Mouse (Mus musculus): Measurements from ENCODE around the gene Ccdc33. TPM values are rescaled to one million over a fixed set of nuclear protein-coding genes. Genes with fewer than 3 reads are reported as not detected.

Ccdc33 gene
- total RNA-seq, 2 experiments from 2014 or later: not detected

DNA sequence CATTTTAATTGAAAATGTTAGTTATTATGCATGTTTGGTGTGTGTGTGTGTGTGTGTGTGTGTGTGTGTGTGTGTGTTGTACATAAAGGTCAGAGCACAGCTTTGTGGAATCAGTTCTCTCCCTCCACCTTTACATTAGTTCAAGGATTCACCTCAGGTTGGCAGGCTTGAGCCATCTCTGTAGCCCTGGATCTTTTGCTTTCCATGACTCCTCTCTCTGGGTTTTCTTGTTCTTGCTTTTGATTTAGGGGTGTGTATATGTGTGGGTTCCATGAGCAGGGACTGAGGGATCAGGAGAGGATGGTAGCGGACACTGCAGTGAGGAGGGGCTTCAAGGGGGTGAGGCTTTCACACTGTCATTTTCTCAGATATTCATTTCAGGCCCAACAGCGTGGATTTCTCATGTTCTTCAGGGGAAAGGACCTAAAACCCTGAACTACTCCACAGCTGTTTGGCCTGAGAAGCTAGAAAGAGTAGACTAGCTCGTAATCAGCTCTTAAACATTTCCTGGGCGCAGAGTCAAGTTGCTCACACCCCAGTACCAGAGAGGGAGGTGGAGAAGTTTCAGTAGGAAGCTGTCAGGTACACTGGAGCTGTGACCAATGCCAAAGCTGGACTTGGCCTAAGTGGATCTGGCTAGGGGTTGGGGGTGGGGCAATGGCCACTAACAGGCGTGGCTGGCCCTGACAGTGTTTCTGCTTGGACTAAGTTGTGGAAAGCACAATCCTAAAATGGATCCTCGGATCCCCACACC lies 52.5 kb downstream of the Ccdc33 start:
- peak; percentile 55 for DNase-seq
- no peak overlapping the region for H3K4me3 ChIP-seq
- intact Hi-C loops (cut with DNase I): no loop called here
- TF ChIP-seq CTCF (IDR thresholded peaks at IDR 0.05): no peak
- no peak overlapping the region for H3K27ac ChIP-seq

DNA sequence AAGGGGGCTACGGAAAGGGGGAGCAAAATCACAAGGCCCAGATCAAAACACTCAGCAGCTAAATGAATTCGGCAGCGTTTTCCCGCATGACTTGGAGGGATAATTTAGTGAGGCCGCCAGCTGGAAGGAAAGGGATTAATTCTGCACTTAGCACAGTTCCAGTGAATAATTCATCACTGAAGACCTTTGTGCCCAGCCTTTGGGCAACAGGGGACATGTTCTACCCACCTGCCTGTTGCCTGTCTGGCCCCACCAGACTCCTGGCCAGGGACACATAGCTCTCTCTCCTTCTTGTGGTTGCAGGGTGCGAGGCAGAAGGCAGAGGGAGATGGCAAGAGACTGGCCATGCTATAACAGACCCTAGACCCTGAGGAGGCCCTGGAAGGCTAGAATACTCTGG lies 53.1 kb downstream of the Ccdc33 start:
- intact Hi-C loops (cut with DNase I): no loop called here
- Histone ChIP-seq H3K4me3 (no peak overlapping the region), H3K27ac (no peak overlapping the region)
- DNase-seq: no peak
- no peak for TF ChIP-seq CTCF (IDR thresholded peaks at IDR 0.05)

DNA sequence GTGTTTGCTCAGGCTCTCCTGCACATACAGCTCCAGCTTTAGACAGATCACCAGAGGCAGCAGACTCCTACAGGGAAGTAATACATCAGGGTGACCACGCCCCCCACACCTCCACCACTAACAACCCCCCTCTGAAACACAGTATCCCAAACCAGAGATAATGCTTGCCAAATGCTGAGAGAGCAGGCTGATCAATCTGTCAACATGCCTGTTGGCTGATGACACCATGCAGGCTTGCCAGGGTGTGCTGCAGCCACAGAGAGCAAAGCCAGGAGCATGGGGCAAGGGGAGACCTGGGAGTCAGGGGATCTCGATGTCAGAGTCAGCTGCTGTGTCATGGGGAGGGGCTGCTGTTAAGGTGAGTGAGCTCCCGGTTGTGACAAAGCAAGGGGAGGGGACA lies 55.1 kb downstream of the Ccdc33 start, which contains the start of gene Stra6:
Gene Stra6 (plus strand): TSS at position 258 of the 400 bp plus-strand sequence.
- intact Hi-C loops (cut with DNase I): no loop called here
- Histone ChIP-seq H3K4me3 (no peak within 1 kb of the TSS), H3K27ac (no peak within 1 kb of the TSS)
- DNase-seq: no peak
- TF ChIP-seq CTCF (IDR thresholded peaks at IDR 0.05): no peak

DNA sequence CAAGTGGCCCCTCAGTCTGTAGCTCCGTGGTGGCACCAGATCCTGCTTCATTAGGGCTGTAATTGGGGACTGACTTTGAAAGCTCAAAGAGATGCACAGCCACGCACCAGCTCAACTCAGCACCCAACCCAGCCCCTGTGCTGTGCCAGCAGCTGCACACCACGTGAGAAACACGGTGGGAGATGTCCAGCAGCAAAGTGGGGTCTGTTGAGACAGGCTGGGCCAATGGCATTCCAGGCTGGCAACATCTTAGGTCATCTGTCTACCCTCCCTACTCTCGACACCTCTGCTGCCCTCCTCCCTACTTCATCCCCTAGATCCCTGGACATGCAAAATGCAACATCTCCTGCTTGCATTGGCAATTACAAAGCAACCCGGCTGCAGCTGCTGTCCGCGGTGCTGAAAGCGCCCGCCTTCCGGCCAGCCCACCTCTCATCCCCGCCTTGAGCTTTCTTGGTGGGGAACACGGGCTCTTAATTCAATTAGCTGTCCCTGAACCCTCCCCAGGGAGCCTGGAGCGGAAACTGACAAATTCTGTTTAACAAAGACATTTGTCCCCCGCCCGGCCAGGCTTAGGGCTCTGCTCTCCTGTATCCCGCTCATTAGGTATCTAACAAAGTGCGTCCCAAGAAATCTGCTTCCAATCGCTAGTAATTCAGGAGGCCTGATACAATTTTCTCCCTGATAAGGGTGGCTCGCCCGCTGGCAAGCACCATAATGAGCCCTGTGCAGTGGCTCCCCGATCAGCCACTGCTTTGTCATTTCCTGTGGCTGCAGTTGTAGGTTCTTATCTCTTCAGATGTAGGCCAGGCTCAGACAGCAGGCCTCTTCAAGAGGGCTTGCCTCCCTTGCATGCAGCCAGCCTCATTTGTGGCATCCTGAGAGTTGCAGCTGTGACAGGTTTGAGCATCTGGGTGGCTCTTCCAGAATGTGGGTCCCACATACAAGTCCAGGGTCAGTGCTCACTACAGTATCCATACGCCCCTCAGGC lies 57.7 kb downstream of the Ccdc33 start:
- Histone ChIP-seq H3K27ac (no peak overlapping the region), H3K4me3 (no peak overlapping the region)
- peak; percentile 58 for DNase-seq
- intact Hi-C loops (cut with DNase I): no loop called here
- no peak for TF ChIP-seq CTCF (IDR thresholded peaks at IDR 0.05)

DNA sequence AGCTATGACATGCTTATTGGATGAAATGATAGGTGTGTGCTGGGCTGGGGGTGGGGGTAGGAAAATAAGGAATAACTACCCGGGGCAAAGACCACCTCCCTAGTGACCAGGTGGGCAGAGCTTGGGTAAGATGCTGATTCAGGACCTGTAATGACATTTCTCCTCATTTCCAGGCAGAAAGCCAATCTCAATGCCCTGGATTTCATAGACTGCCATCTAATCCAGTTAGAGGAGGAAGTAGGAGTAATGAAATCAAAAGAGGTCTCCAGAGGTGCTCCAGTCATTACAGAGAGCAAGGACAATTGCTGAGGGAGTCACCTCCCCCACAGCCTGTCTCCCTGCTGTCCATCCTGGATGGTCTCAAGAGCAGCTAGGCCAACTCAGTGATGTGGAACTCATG lies 58.7 kb downstream of the Ccdc33 start:
- DNase-seq: no peak
- no peak for TF ChIP-seq CTCF (IDR thresholded peaks at IDR 0.05)
- intact Hi-C loops (cut with DNase I): no loop called here
- Histone ChIP-seq H3K4me3 (no peak overlapping the region), H3K27ac (no peak overlapping the region)

DNA sequence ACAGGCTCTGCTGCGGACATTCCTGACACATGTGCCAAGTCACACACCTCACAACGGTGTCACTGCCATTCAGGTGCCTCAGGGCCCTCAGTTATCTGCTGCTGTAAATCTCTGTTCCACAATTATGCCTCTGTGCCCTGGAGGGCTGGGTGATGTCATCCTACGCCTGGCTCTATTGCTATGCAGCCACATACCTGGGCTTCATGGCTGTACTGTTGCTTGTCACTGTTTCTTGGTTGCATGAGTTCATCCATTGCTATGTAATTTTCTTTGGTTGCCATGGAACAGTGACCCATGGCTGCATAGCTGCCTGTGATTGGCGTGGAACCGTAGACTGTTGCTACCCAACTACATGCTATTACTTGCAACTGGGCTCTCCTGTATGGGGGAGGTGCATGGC lies 63.0 kb downstream of the Ccdc33 start:
- no peak for TF ChIP-seq CTCF (IDR thresholded peaks at IDR 0.05)
- DNase-seq: no peak
- Histone ChIP-seq H3K27ac (no peak overlapping the region), H3K4me3 (no peak overlapping the region)
- intact Hi-C loops (cut with DNase I): no loop called here

DNA sequence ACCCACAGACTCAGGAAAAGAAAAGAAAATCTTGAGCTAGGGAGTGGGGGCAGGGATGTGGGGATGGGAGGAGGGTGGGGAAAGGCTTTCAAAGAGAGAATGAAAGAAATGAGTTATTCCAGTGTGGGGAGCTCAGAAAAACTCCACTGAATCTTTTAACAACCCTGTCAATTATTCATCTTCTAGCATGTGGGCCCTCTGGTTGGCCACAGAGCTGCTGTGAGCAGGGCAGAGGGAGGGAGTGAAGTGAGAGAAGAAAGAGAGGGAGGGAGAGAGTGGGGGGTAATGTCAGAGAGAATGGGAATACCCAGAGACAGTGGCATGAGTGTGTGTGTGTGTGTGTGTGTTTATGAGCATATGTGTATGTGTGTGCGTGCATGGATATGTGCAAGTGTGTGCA lies 64.6 kb downstream of the Ccdc33 start:
- intact Hi-C loops (cut with DNase I): no loop called here
- Histone ChIP-seq H3K4me3 (no peak overlapping the region), H3K27ac (no peak overlapping the region)
- TF ChIP-seq CTCF (IDR thresholded peaks at IDR 0.05): no peak
- no peak for DNase-seq

DNA sequence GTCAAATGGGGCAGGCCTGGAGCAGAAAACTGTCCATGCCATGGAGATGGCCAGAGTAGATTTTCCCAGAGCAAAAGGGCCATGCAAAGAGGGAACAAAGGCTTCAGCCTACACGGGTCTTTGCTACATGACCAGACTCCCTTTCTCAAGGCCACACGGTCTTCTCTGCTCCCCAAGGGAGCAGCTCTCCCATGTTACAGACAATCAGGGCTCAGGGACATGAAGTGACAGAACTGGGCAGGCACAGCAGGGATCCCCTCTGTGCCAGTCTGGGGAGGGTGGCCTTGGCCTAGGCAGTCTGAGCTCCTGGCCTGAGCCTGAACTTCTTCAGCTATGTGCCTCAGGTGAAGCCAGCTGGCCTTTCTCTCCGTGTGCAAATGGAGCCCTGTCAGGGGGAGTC lies 65.1 kb downstream of the Ccdc33 start:
- intact Hi-C loops (cut with DNase I): no loop called here
- H3K4me3 ChIP-seq: no peak overlapping the region
- no peak overlapping the region for H3K27ac ChIP-seq
- TF ChIP-seq CTCF (IDR thresholded peaks at IDR 0.05): no peak
- no peak for DNase-seq

DNA sequence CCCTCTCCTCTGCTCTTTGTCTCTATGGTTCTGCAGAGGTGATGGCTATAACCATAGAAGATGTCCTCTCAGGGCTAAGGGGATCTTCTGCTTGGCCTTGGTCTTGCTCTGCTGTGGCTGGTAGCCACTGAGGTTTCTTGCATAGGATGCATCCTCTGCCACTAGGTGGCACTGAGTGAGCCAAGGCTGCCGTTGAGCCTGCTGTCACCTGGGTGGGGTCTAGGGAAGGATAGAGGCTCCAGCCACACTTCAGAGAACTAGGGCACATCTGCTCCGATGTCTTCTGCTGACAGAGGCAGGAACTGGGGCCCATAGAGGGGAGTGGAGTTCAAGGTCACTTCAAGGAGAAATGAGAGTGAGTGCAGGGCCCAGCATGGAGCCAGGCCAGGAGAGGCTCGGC lies 65.5 kb downstream of the Ccdc33 start:
- intact Hi-C loops (cut with DNase I): no loop called here
- peak; percentile 63 for DNase-seq

DNA sequence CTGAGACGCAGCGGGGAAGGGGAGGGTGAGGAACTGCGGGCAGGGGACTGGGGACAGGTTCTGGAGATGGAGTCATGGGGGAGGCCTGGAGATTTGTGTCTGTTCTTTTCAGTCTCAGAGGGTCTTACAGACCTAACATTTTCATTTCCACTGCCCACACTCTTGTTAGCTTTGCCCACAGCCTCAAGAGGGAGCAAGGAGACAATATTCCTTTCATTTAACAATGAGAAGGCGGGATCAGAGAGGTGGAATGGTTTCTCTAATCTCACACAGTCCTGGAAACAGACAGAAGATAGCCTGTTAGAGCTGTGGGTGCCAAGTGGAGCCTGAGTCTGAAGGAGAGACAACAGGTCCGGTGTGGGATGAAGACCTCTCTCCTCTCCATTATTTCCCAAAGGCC lies 66.7 kb downstream of the Ccdc33 start:
- peak; percentile 15; the same call in 1 of the 2 replicates for TF ChIP-seq CTCF (IDR thresholded peaks at IDR 0.05)
- DNase-seq: no peak
- H3K27ac ChIP-seq: no peak overlapping the region
- no peak overlapping the region for H3K4me3 ChIP-seq
- intact Hi-C loops (cut with DNase I): no loop called here

More for the DNA sequence above, 65.5 kb downstream of the Ccdc33 start:
- H3K27ac ChIP-seq: no peak overlapping the region
- peak; percentile 62 for TF ChIP-seq CTCF (IDR thresholded peaks at IDR 0.05)
- no peak overlapping the region for H3K4me3 ChIP-seq

DNA sequence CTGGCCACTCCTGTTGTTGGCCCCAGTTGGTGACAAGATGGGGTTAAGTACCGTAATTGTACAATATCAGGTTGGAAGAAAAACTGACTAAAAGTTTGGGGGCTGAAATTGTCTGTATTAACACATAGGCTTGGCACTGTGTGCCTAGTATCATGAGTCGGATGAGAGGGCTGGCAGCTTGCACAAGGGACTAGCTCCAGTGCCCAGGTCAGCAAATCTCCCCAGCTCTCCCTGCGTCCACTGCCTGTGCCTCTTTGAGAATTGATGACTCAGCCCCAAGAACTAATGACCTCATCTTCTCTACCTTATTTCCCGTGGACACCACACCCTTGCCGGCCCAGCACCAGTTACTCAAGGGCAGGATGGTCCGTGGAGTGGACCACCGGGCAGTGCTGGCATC lies 68.8 kb downstream of the Ccdc33 start:
- DNase-seq: no peak
- Histone ChIP-seq H3K4me3 (no peak overlapping the region), H3K27ac (no peak overlapping the region)
- intact Hi-C loops (cut with DNase I): no loop called here
- no peak for TF ChIP-seq CTCF (IDR thresholded peaks at IDR 0.05)

DNA sequence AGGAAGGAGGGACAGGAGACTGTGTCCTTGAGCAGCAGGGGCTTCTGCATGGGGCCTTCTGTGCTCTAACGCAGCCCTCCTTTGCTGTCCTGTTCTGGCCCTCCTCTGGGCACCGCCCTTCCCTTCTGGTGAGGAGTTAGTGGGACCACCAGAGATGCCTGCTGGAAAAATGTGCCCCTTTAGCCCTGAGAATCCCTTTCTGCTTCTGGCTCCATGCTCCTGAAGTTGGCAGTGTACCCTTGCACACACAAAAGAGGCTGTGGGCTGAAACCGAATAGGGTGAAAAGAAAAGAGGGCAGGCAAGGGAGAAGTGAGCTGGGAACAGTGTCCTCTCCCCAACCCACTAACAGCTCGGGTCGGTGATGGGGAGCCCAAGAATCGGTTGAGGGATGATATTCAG lies 69.4 kb downstream of the Ccdc33 start:
- no peak overlapping the region for H3K4me3 ChIP-seq
- TF ChIP-seq CTCF (IDR thresholded peaks at IDR 0.05): no peak
- intact Hi-C loops (cut with DNase I): no loop called here
- no peak overlapping the region for H3K27ac ChIP-seq
- DNase-seq: no peak

DNA sequence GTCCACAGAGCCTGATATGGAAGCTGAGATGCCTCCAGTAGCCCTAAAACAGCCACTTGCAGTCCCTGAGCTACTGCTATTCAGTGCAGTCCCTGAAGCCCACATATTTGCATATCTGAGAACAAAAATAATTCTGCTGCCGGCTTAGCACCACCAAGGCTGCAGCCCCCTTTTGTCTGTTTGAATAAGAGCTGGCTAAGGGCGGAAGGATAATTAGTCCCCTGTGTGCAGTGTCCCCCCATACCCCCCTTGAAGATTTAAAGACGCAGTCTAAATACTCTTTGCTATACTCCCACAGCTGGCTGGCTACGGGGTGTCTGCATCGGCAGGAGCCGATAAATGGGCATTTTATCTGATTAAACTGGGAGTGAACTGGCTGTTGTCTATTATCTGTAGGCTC lies 70.0 kb downstream of the Ccdc33 start:
- no peak overlapping the region for H3K27ac ChIP-seq
- no peak for DNase-seq
- intact Hi-C loops (cut with DNase I): no loop called here
- H3K4me3 ChIP-seq: no peak overlapping the region
- TF ChIP-seq CTCF (IDR thresholded peaks at IDR 0.05): no peak

Data from gastrocnemius, adult 2 months (tissue).